Mouse (Mus musculus) lung, adult 2 months (tissue): ENCODE data around the gene Hist1h2bc.

ENCODE experiments used
- CTCF ChIP-seq: fragments of 200-500 bp; IDR thresholded peaks from 2 replicates; pipeline ENCODE4 v1.5.1; 2011; ENCODE audit warnings: mild to moderate bottlenecking, low read length, control low read depth; ENCODE audit not compliant: insufficient read depth
- POLR2A ChIP-seq: fragments of 200-500 bp; IDR thresholded peaks from 2 replicates; pipeline ENCODE4 v1.6.1; 2011; ENCODE audit warnings: low read depth, mild to moderate bottlenecking, control low read depth, low read length, borderline replicate concordance; ENCODE audit errors: extremely low read depth

- TF ChIP-seq POLR2A (no peak), CTCF (no peak)
Measured at GRCm38 (mm10) chr13:23717176-23717575, 33.2 kb downstream of the Hist1h2bc start.
